Mouse (Mus musculus) olfactory bulb, adult 2 months (tissue): Measurements from ENCODE around the gene Prkg1.

Experiments
- CTCF ChIP-seq: fragments of 200-500 bp; IDR thresholded peaks from 2 replicates; pipeline ENCODE4 v1.5.1; 2012; ENCODE audit warnings: low read depth, mild to moderate bottlenecking, low read length, moderate library complexity; ENCODE audit not compliant: insufficient read depth
- POLR2A ChIP-seq: fragments of 200-500 bp; IDR thresholded peaks from 2 replicates; pipeline ENCODE4 v1.6.1; 2012; ENCODE audit warnings: mild to moderate bottlenecking, low read depth, low read length, moderate library complexity; ENCODE audit not compliant: insufficient read depth

GRCm38 (mm10) chr19:31546063-31546462 is 218.8 kb downstream of the Prkg1 start:
- no peak for TF ChIP-seq CTCF
- TF ChIP-seq POLR2A = no peak
